Mouse (Mus musculus): ENCODE results near the gene Itk. TPM values are rescaled to one million over a fixed set of nuclear protein-coding genes. Genes with fewer than 3 reads are reported as not detected.

The Itk gene
- total RNA-seq, 2 experiments from 2014 or later = 2.0 to 2.5 TPM

- no peak for DNase-seq
Observed at GRCm38 (mm10) chr11:46360991-46361665, 28.2 kb downstream of the Itk start.

- DNase-seq = no peak
Observed at GRCm38 (mm10) chr11:46358369-46358768, 30.9 kb downstream of the Itk start.

- no peak for DNase-seq
Observed at GRCm38 (mm10) chr11:46349681-46350410, 39.5 kb downstream of the Itk start.

GRCm38 (mm10) chr11:46348416-46348815 is 40.9 kb downstream of the Itk start:
- no peak for DNase-seq

GRCm38 (mm10) chr11:46347756-46348155 is 41.6 kb downstream of the Itk start:
- no peak for DNase-seq

GRCm38 (mm10) chr11:46343886-46344546 is 45.3 kb downstream of the Itk start:
- no peak for DNase-seq

- DNase-seq = no peak
Observed at GRCm38 (mm10) chr11:46341960-46342359, 47.4 kb downstream of the Itk start.

- no peak for DNase-seq
Observed at GRCm38 (mm10) chr11:46336020-46336419, 53.3 kb downstream of the Itk start.

GRCm38 (mm10) chr11:46332217-46332616 is 57.1 kb downstream of the Itk start:
- DNase-seq = no peak

GRCm38 (mm10) chr11:46326271-46327015 is 62.9 kb downstream of the Itk start:
- peak; percentile 28 for DNase-seq

GRCm38 (mm10) chr11:46321559-46321958 is 67.8 kb downstream of the Itk start:
- DNase-seq = no peak

GRCm38 (mm10) chr11:46314534-46314933 is 74.8 kb downstream of the Itk start:
- DNase-seq = no peak

GRCm38 (mm10) chr11:46313851-46314250 is 75.5 kb downstream of the Itk start:
- no peak for DNase-seq

- no peak for DNase-seq
Observed at GRCm38 (mm10) chr11:46312523-46313035, 76.7 kb downstream of the Itk start, which contains the start of gene Cyfip2. Gene Cyfip2, minus strand, starts transcription at chr11:46312859.

- DNase-seq = peak; percentile 72
Observed at GRCm38 (mm10) chr11:46311703-46312522, 77.4 kb downstream of the Itk start.

GRCm38 (mm10) chr11:46311181-46311702 is 78.1 kb downstream of the Itk start:
- peak; percentile 42 for DNase-seq

- DNase-seq = no peak
Observed at GRCm38 (mm10) chr11:46310647-46311063, 78.7 kb downstream of the Itk start.

- DNase-seq = no peak
Observed at GRCm38 (mm10) chr11:46309808-46310555, 79.3 kb downstream of the Itk start.

- peak; percentile 58 for DNase-seq
Observed at GRCm38 (mm10) chr11:46309111-46309741, 80.1 kb downstream of the Itk start.

Data from adrenal gland, postnatal 10 days (tissue).